Mouse (Mus musculus): ENCODE data around the gene Adat2.

GRCm38 (mm10) chr10:13536706-13537105 is 16.0 kb upstream of the Adat2 start:
- no peak for TF ChIP-seq CTCF (IDR thresholded peaks at IDR 0.05; ENCODE audit: low read depth)
- no peak for TF ChIP-seq EP300 (optimal IDR thresholded peaks at IDR 0.05)
